Mouse (Mus musculus) thymus, adult 2 months (tissue): ENCODE results near the gene Ssh2. TPM values are rescaled to one million over a fixed set of nuclear protein-coding genes. Genes with fewer than 3 reads are reported as not detected.
"Not testable (repeated sequence)": the region's sequence is repeated elsewhere in the genome, so short reads cannot be mapped to it uniquely, and the experiment has no call there.

ENCODE experiments used
- DNase-seq: peaks from one replicate; pipeline ENCODE4 v3.0.0; 2021
- H3K27ac ChIP-seq: fragments of 200-500 bp; 2 replicates; pipeline ENCODE4 v1.5.1; 2012; ENCODE audit warnings: low read length, control low read depth; ENCODE audit not compliant: control insufficient read depth, insufficient read depth
- H3K27me3 ChIP-seq: fragments of 200-500 bp; 2 replicates; pipeline ENCODE4 v1.6.1; 2012; ENCODE audit warnings: mild to moderate bottlenecking, low read length, moderate library complexity, mixed read lengths; ENCODE audit not compliant: control insufficient read depth, insufficient read depth
- H3K36me3 ChIP-seq: fragments of 200-500 bp; 2 replicates; pipeline ENCODE4 v1.6.1; 2012; ENCODE audit warnings: mild to moderate bottlenecking, low read length, moderate library complexity; ENCODE audit not compliant: control insufficient read depth, insufficient read depth
- H3K4me1 ChIP-seq: fragments of 200-500 bp; replicated peaks from 2 replicates; pipeline ENCODE4 v1.6.1; 2012; ENCODE audit warnings: low read length; ENCODE audit not compliant: control insufficient read depth, insufficient read depth
- H3K4me3 ChIP-seq: fragments of 200-500 bp; 2 replicates; pipeline ENCODE4 v1.5.1; 2012; ENCODE audit warnings: mild to moderate bottlenecking, low read length, control low read depth, moderate library complexity; ENCODE audit not compliant: control insufficient read depth, insufficient read depth
- CTCF ChIP-seq: fragments of 200-500 bp; IDR thresholded peaks from 2 replicates; pipeline ENCODE4 v1.5.1; 2012; ENCODE audit warnings: mild to moderate bottlenecking, control low read depth, low read length, moderate library complexity, borderline replicate concordance; ENCODE audit not compliant: control insufficient read depth, poor library complexity, insufficient read depth; ENCODE audit errors: extremely low read depth
- POLR2A ChIP-seq: fragments of 200-500 bp; IDR thresholded peaks from 2 replicates; pipeline ENCODE4 v1.6.1; 2012; ENCODE audit warnings: mild to moderate bottlenecking, low read length, control low read depth, moderate library complexity; ENCODE audit not compliant: control insufficient read depth, poor library complexity, insufficient read depth; ENCODE audit errors: extremely low read depth
- WGBS: fragments of 180-500 bp; shearing (Covaris S2); methylation state at CpG from one replicate; pipeline ENCODE4 v1.1.7; 2018; 5-methylcytosine and 5-hydroxymethylcytosine counted together
- polyA plus RNA-seq: library from polyadenylated mRNA; depleted of rRNA; stranded (reverse); fragments of >200 nt; gene quantifications from 2 replicates; pipeline ENCODE4 v1.2.3, GENCODE M21; 2012

Gene Ssh2
- polyA plus RNA-seq, 1 experiment = 28.6 TPM

GRCm38 (mm10) chr11:77384151-77384550, 168.1 kb downstream of the Ssh2 start:
- no peak for DNase-seq
- Histone ChIP-seq H3K27ac (no peak overlapping the region), H3K36me3 (no peaks in the 10 kb centered on the region), H3K4me3 (no peak overlapping the region), H3K4me1 (peaks cover 2% of the 10 kb centered on the region), H3K27me3 (no peaks in the 10 kb centered on the region)
- 80% methylated on average over 3 of the region's 3 CpGs for whole genome bisulfite sequencing
- TF ChIP-seq POLR2A (no peak), CTCF (no peak)

GRCm38 (mm10) chr11:77385706-77386690, 169.9 kb downstream of the Ssh2 start:
- Histone ChIP-seq H3K4me3 (no peak overlapping the region), H3K27ac (peak overlapping the region; percentile 53; the same call in 1 of the 2 replicates), H3K36me3 (no peaks in the 10 kb centered on the region), H3K4me1 (peaks cover 2% of the 10 kb centered on the region), H3K27me3 (no peaks in the 10 kb centered on the region)
- no peak for TF ChIP-seq CTCF
- TF ChIP-seq POLR2A = no peak
- peak; percentile 53 for DNase-seq
- WGBS = 2% methylated on average over 3 of the region's 3 CpGs

GRCm38 (mm10) chr11:77388197-77388596, 172.1 kb downstream of the Ssh2 start:
- not testable (repeated sequence) for H3K36me3 ChIP-seq, DNase-seq, H3K4me1 ChIP-seq, H3K4me3 ChIP-seq, H3K27me3 ChIP-seq, H3K27ac ChIP-seq
- 98% methylated on average over 3 of the region's 3 CpGs for WGBS

GRCm38 (mm10) chr11:77395539-77395938, 179.5 kb downstream of the Ssh2 start:
- H3K27ac ChIP-seq = no peak overlapping the region
- no peak for TF ChIP-seq CTCF
- TF ChIP-seq POLR2A = no peak
- DNase-seq = no peak
- H3K36me3 ChIP-seq = peaks cover 23% of the 10 kb centered on the region
- no peaks in the 10 kb centered on the region for H3K27me3 ChIP-seq
- H3K4me1 ChIP-seq = no peaks in the 10 kb centered on the region
- 74% methylated on average over 2 of the region's 2 CpGs for WGBS
- H3K4me3 ChIP-seq = no peak overlapping the region

GRCm38 (mm10) chr11:77402508-77402907, 186.4 kb downstream of the Ssh2 start:
- TF ChIP-seq CTCF = no peak
- TF ChIP-seq POLR2A = no peak
- H3K4me1 ChIP-seq = no peaks in the 10 kb centered on the region
- no peaks in the 10 kb centered on the region for H3K27me3 ChIP-seq
- peaks cover 16% of the 10 kb centered on the region for H3K36me3 ChIP-seq
- no peak for DNase-seq
- WGBS = 17% methylated on average over 2 of the region's 2 CpGs
- H3K27ac ChIP-seq = no peak overlapping the region
- H3K4me3 ChIP-seq = no peak overlapping the region

- H3K4me1 ChIP-seq = peaks cover 2% of the 10 kb centered on the region; the same call in 1 of the 2 replicates
- TF ChIP-seq CTCF = no peak
- TF ChIP-seq POLR2A = no peak
- DNase-seq = no peak
- WGBS = 95% methylated on average over 2 of the region's 2 CpGs
- H3K27me3 ChIP-seq = no peaks in the 10 kb centered on the region
- no peaks in the 10 kb centered on the region; the same call in 1 of the 2 replicates for H3K36me3 ChIP-seq
- no peak overlapping the region for H3K4me3 ChIP-seq
- no peak overlapping the region for H3K27ac ChIP-seq
Measured at GRCm38 (mm10) chr11:77406329-77406728, 190.2 kb downstream of the Ssh2 start.

GRCm38 (mm10) chr11:77409879-77410278, 193.8 kb downstream of the Ssh2 start:
- 28% methylated on average over 6 of the region's 6 CpGs for WGBS
- Histone ChIP-seq H3K36me3 (no peaks in the 10 kb centered on the region; the same call in 1 of the 2 replicates), H3K4me3 (no peak overlapping the region), H3K4me1 (peaks cover 2% of the 10 kb centered on the region; the same call in 1 of the 2 replicates), H3K27ac (no peak overlapping the region), H3K27me3 (no peaks in the 10 kb centered on the region)
- TF ChIP-seq CTCF = no peak
- no peak for TF ChIP-seq POLR2A
- no peak for DNase-seq
